Mouse (Mus musculus) limb, embryonic 14.5 days (tissue): Measurements from ENCODE around the gene Adk. TPM values are rescaled to one million over a fixed set of nuclear protein-coding genes. Genes with fewer than 3 reads are reported as not detected.

ENCODE experiments used
- ATAC-seq: fragments of 200-750 bp; cut with Nextera tagmentation; 2 replicates; pipeline ENCODE4 v1.8.0; 2017; ENCODE audit warnings: low read depth, moderate number of reproducible peaks, moderate TSS enrichment; ENCODE audit not compliant: low FRiP score
- DNase-seq: peaks from one replicate; pipeline ENCODE4 v3.0.0-alpha.2; 2015; ENCODE audit warnings: low spot score
- H3K27ac ChIP-seq: fragments of 300-500 bp; sonication (generic); replicated peaks from 2 replicates; pipeline ENCODE4 v1.5.1; 2014; ENCODE audit warnings: low read depth, mild to moderate bottlenecking, low read length, moderate library complexity, mixed read lengths
- H3K27me3 ChIP-seq: fragments of 300-500 bp; sonication (generic); 2 replicates; pipeline ENCODE4 v1.6.1; 2014; ENCODE audit warnings: low read length, mixed read lengths; ENCODE audit not compliant: control insufficient read depth, insufficient read depth
- H3K36me3 ChIP-seq: fragments of 300-500 bp; sonication (generic); 2 replicates; pipeline ENCODE4 v1.6.1; 2014; ENCODE audit warnings: mild to moderate bottlenecking, low read length, moderate library complexity, mixed read lengths; ENCODE audit not compliant: control insufficient read depth, insufficient read depth
- H3K4me1 ChIP-seq: fragments of 300-500 bp; sonication (generic); 2 replicates; pipeline ENCODE4 v1.6.1; 2014; ENCODE audit warnings: antibody characterized with exemption, low read length, mixed read lengths; ENCODE audit not compliant: control insufficient read depth, insufficient read depth
- H3K4me2 ChIP-seq: fragments of 300-500 bp; sonication (generic); replicated peaks from 2 replicates; pipeline ENCODE4 v1.6.1; 2014; ENCODE audit warnings: low read depth, mild to moderate bottlenecking, low read length, moderate library complexity; ENCODE audit not compliant: severe bottlenecking
- H3K4me3 ChIP-seq: fragments of 300-500 bp; sonication (generic); replicated peaks from 2 replicates; pipeline ENCODE4 v1.5.1; 2014; ENCODE audit warnings: low read length
- H3K9ac ChIP-seq: fragments of 300-500 bp; sonication (generic); 2 replicates; pipeline ENCODE4 v1.6.1; 2014; ENCODE audit warnings: mild to moderate bottlenecking, low read depth, low read length, moderate library complexity; ENCODE audit not compliant: severe bottlenecking
- H3K9me3 ChIP-seq: fragments of 300-500 bp; sonication (generic); 2 replicates; pipeline ENCODE4 v1.6.1; 2016; ENCODE audit warnings: low read length; ENCODE audit not compliant: control insufficient read depth
- POLR2A ChIP-seq: fragments of 200-500 bp; IDR thresholded peaks from 2 replicates; pipeline ENCODE4 v1.8.0; 2012; ENCODE audit warnings: inconsistent platforms, mild to moderate bottlenecking, moderate library complexity, borderline replicate concordance; ENCODE audit not compliant: insufficient read depth, insufficient read length; ENCODE audit errors: extremely low read depth
- WGBS: fragments of 180-500 bp; shearing (Covaris S2); extraction: QIAGEN DNeasy Blood & Tissue Kit; methylation state at CpG from one replicate; pipeline ENCODE4 v1.1.7; 2014; 5-methylcytosine and 5-hydroxymethylcytosine counted together
- polyA plus RNA-seq, 2 experiments: library from polyadenylated mRNA; depleted of rRNA in 1 of 2; stranded (reverse) in 1 of 2; unstranded in 1 of 2; fragments of >200 nt; fragmentation: Nextera tagmentation in 1 of 2; extraction: Ambion mirVana in 1 of 2; gene quantifications; 2 replicates each; pipeline versions ENCODE4 v1.2.1 to v1.2.3; 2012 to 2014

The Adk gene
- polyA plus RNA-seq, 2 experiments = 55.6 to 140 TPM

GRCm38 (mm10) chr14:21439785-21440184, 387.4 kb downstream of the Adk start:
- no peak for DNase-seq
- no peaks in the 10 kb centered on the region for H3K27me3 ChIP-seq
- WGBS = 11% methylated on average over 4 of the region's 4 CpGs
- H3K4me1 ChIP-seq = peaks cover 36% of the 10 kb centered on the region
- H3K27ac ChIP-seq = no peak overlapping the region
- no peak overlapping the region for H3K4me2 ChIP-seq
- no peaks in the 10 kb centered on the region for H3K9me3 ChIP-seq
- no peak overlapping the region for H3K4me3 ChIP-seq
- H3K9ac ChIP-seq = no peak overlapping the region
- peak; percentile 66; the same call in 1 of the 2 replicates for ATAC-seq
- no peaks in the 10 kb centered on the region for H3K36me3 ChIP-seq
- no peak for TF ChIP-seq POLR2A

GRCm38 (mm10) chr14:21440526-21440925, 388.2 kb downstream of the Adk start:
- 75% methylated on average over 2 of the region's 2 CpGs for WGBS
- no peaks in the 10 kb centered on the region for H3K27me3 ChIP-seq
- peak; percentile 76 for DNase-seq

GRCm38 (mm10) chr14:21441772-21442533, 389.6 kb downstream of the Adk start:
- Histone ChIP-seq H3K4me3 (no peak overlapping the region), H3K4me1 (peaks cover 31% of the 10 kb centered on the region), H3K36me3 (no peaks in the 10 kb centered on the region), H3K9ac (no peak overlapping the region), H3K9me3 (no peaks in the 10 kb centered on the region), H3K27me3 (no peaks in the 10 kb centered on the region), H3K4me2 (no peak overlapping the region), H3K27ac (peak overlapping the region; percentile 63)
- ATAC-seq = peak; percentile 84
- no peak for TF ChIP-seq POLR2A
- 22% methylated on average over 10 of the region's 10 CpGs for WGBS
- peak; percentile 91 for DNase-seq

More at GRCm38 (mm10) chr14:21440526-21440925, 388.2 kb downstream of the Adk start:
- Histone ChIP-seq H3K36me3 (no peaks in the 10 kb centered on the region), H3K27ac (peak overlapping the region; percentile 63; the same call in 1 of the 2 replicates), H3K9ac (no peak overlapping the region), H3K4me2 (no peak overlapping the region), H3K4me1 (peaks cover 31% of the 10 kb centered on the region), H3K4me3 (no peak overlapping the region), H3K9me3 (no peaks in the 10 kb centered on the region)
- TF ChIP-seq POLR2A = no peak
- no peak for ATAC-seq

- H3K4me1 ChIP-seq = no peaks in the 10 kb centered on the region
- 66% methylated on average over 4 of the region's 4 CpGs for whole genome bisulfite sequencing
- H3K4me2 ChIP-seq = no peak overlapping the region
- ATAC-seq (no peak), DNase-seq (no peak)
- H3K9ac ChIP-seq = no peak overlapping the region
- H3K27me3 ChIP-seq = no peaks in the 10 kb centered on the region
- no peak overlapping the region for H3K4me3 ChIP-seq
- no peak overlapping the region for H3K27ac ChIP-seq
- no peaks in the 10 kb centered on the region for H3K36me3 ChIP-seq
- H3K9me3 ChIP-seq = no peaks in the 10 kb centered on the region
- TF ChIP-seq POLR2A = no peak
Measured at GRCm38 (mm10) chr14:21452581-21452980, 400.2 kb downstream of the Adk start.

GRCm38 (mm10) chr14:21453896-21454295, 401.5 kb downstream of the Adk start:
- 89% methylated on average over 2 of the region's 2 CpGs for WGBS
- no peak for TF ChIP-seq POLR2A
- no peak overlapping the region for H3K4me2 ChIP-seq

More at GRCm38 (mm10) chr14:21453896-21454295, 401.5 kb downstream of the Adk start:
- DNase-seq (no peak), ATAC-seq (no peak)
- H3K9me3 ChIP-seq = no peaks in the 10 kb centered on the region
- no peaks in the 10 kb centered on the region; the same call in 1 of the 2 replicates for H3K4me1 ChIP-seq
- H3K9ac ChIP-seq = no peak overlapping the region
- H3K27me3 ChIP-seq = no peaks in the 10 kb centered on the region
- H3K27ac ChIP-seq = no peak overlapping the region
- no peak overlapping the region for H3K4me3 ChIP-seq
- H3K36me3 ChIP-seq = no peaks in the 10 kb centered on the region
